Mouse (Mus musculus): ENCODE data around the gene Glrp1. TPM values are rescaled to one million over a fixed set of nuclear protein-coding genes. Genes with fewer than 3 reads are reported as not detected.

The Glrp1 gene
- not detected for total RNA-seq (2021)

- no peak for DNase-seq (ENCODE audit: low spot score)
- intact Hi-C loops (cut with DNase I) = no loop called here
These were observed at the start of gene Glrp1 for GRCm38 (mm10) chr1:88509789-88510188. Gene Glrp1, minus strand, starts transcription at chr1:88510066.

- intact Hi-C loops (cut with DNase I) = no loop called here
- DNase-seq (ENCODE audit: low spot score) = no peak
These were observed 49.4 kb upstream of the Glrp1 start for GRCm38 (mm10) chr1:88559258-88559657.

GRCm38 (mm10) chr1:88558793-88559192, 48.9 kb upstream of the Glrp1 start:
- DNase-seq (ENCODE audit: low spot score) = no peak
- intact Hi-C loops (cut with DNase I) = no loop called here

GRCm38 (mm10) chr1:88556401-88556800, 46.5 kb upstream of the Glrp1 start:
- no peak for DNase-seq (ENCODE audit: low spot score)
- intact Hi-C loops (cut with DNase I) = no loop called here

- DNase-seq (ENCODE audit: low spot score) = no peak
- intact Hi-C loops (cut with DNase I) = no loop called here
These were observed 43.8 kb upstream of the Glrp1 start for GRCm38 (mm10) chr1:88553500-88554187.

GRCm38 (mm10) chr1:88549263-88549662, 39.4 kb upstream of the Glrp1 start:
- no peak for DNase-seq (ENCODE audit: low spot score)
- intact Hi-C loops (cut with DNase I) = no loop called here

- intact Hi-C loops (cut with DNase I) = no loop called here
- DNase-seq (ENCODE audit: low spot score) = no peak
These were observed 37.3 kb upstream of the Glrp1 start for GRCm38 (mm10) chr1:88547172-88547571.

- intact Hi-C loops (cut with DNase I) = no loop called here
- no peak for DNase-seq (ENCODE audit: low spot score)
These were observed 33.7 kb upstream of the Glrp1 start for GRCm38 (mm10) chr1:88543608-88544007.

GRCm38 (mm10) chr1:88539823-88540222, 30.0 kb upstream of the Glrp1 start:
- no peak for DNase-seq (ENCODE audit: low spot score)
- intact Hi-C loops (cut with DNase I) = no loop called here

- DNase-seq (ENCODE audit: low spot score) = no peak
- intact Hi-C loops (cut with DNase I) = no loop called here
These were observed 29.4 kb upstream of the Glrp1 start for GRCm38 (mm10) chr1:88539256-88539655.

- DNase-seq (ENCODE audit: low spot score) = no peak
- intact Hi-C loops (cut with DNase I) = no loop called here
These were observed 26.4 kb upstream of the Glrp1 start for GRCm38 (mm10) chr1:88536308-88536707.

GRCm38 (mm10) chr1:88534091-88534490, 24.2 kb upstream of the Glrp1 start:
- intact Hi-C loops (cut with DNase I) = no loop called here
- no peak for DNase-seq (ENCODE audit: low spot score)

GRCm38 (mm10) chr1:88526161-88526560, 16.3 kb upstream of the Glrp1 start:
- DNase-seq (ENCODE audit: low spot score) = no peak
- intact Hi-C loops (cut with DNase I) = loop anchor here (5.0 kb wide), 1 partner anchor 34 kb away; no protein-coding TSS in a partner anchor

- intact Hi-C loops (cut with DNase I) = loop anchor here (5.0 kb wide), 1 partner anchor 33 kb away; no protein-coding TSS in a partner anchor
These were observed 15.8 kb upstream of the Glrp1 start for GRCm38 (mm10) chr1:88525622-88526021.

GRCm38 (mm10) chr1:88521170-88521747, 11.4 kb upstream of the Glrp1 start:
- intact Hi-C loops (cut with DNase I) = no loop called here

More at GRCm38 (mm10) chr1:88525622-88526021, 15.8 kb upstream of the Glrp1 start:
- no peak for DNase-seq (ENCODE audit: low spot score)

GRCm38 (mm10) chr1:88513613-88514012, 3.7 kb upstream of the Glrp1 start:
- intact Hi-C loops (cut with DNase I) = no loop called here
- DNase-seq (ENCODE audit: low spot score) = no peak

More at GRCm38 (mm10) chr1:88521170-88521747, 11.4 kb upstream of the Glrp1 start:
- DNase-seq (ENCODE audit: low spot score) = no peak

GRCm38 (mm10) chr1:88507886-88508285, 2.0 kb downstream of the Glrp1 start:
- intact Hi-C loops (cut with DNase I) = no loop called here
- no peak for DNase-seq (ENCODE audit: low spot score)

- no peak for DNase-seq (ENCODE audit: low spot score)
- intact Hi-C loops (cut with DNase I) = no loop called here
These were observed 2.7 kb downstream of the Glrp1 start for GRCm38 (mm10) chr1:88507214-88507613.

GRCm38 (mm10) chr1:88506412-88506811, 3.5 kb downstream of the Glrp1 start:
- intact Hi-C loops (cut with DNase I) = no loop called here
- no peak for DNase-seq (ENCODE audit: low spot score)

GRCm38 (mm10) chr1:88505697-88506096, 4.2 kb downstream of the Glrp1 start:
- DNase-seq (ENCODE audit: low spot score) = no peak
- intact Hi-C loops (cut with DNase I) = no loop called here

- intact Hi-C loops (cut with DNase I) = no loop called here
- no peak for DNase-seq (ENCODE audit: low spot score)
These were observed 5.3 kb downstream of the Glrp1 start for GRCm38 (mm10) chr1:88504531-88504945.

- DNase-seq (ENCODE audit: low spot score) = no peak
- intact Hi-C loops (cut with DNase I) = no loop called here
These were observed 7.0 kb downstream of the Glrp1 start for GRCm38 (mm10) chr1:88502822-88503221.
